8 mouse cellular contexts compared by ENCODE assay signal in the genomic region with DNA sequence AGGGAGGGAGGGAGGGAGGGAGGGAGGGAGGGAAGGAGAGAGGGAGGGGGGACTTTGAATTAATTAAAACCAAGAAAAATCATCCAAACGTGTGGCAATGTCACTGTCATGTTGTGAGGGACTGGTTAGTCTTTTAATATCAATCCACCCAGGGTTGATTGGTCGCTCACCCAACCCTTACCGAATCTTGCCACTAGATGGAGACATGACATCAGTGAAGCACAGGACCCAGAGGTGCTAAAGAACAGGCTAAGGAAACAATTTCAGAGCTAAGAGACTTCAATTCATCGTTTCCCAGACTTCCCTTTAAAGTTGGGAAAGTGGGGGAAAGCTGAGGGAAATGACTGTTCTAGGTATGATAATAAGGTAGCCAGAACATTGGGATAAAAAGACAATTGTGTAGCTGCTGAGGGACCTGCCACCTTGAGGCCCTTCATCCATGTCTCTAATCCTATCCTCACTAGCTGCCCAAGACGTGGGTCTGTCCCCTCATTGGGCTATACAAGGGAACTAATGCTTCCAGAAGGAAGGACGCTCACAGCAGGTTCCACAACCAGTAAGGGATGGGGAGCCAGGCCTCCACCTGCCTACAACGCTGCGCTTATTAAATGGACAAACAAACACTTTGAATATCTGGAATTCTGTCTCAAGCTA.
DNase-seq lines count a peak whose midpoint lies in the region; ATAC-seq and TF ChIP-seq lines count a peak whose summit lies in the region.

No protein-coding gene starts in this region.

- ATAC-seq in frontal cortex, adult (ENCODE audit: low TSS enrichment) = peak; percentile 58; the same call in 1 of the 2 replicates
- peak; percentile 74 for ATAC-seq in intestine, embryonic 15.5 days
- ATAC-seq in midbrain, embryonic 12.5 days (ENCODE audit: low FRiP score, low read depth) = peak; percentile 68

- in situ Hi-C loops in ES-E14 (cut with MboI; ENCODE audit: low sequenced_read_pairs in 2 of 2, unreplicated experiment in 2 of 2) = no loop called here

- H3K36me3 ChIP-seq in ES-E14 (ENCODE audit: control insufficient read depth, insufficient read depth, low read length, poor library complexity, severe bottlenecking) = no peaks in the 10 kb centered on the region
- no peaks in the 10 kb centered on the region for H3K36me3 ChIP-seq in intestine, embryonic 15.5 days
- peaks cover 4% of the 10 kb centered on the region; the same call in 1 of the 2 replicates for H3K36me3 ChIP-seq in midbrain, embryonic 12.5 days

- no peaks in the 10 kb centered on the region for H3K9me3 ChIP-seq in ES-E14 (ENCODE audit: control insufficient read depth, insufficient read depth, low read depth, low read length)
- no peaks in the 10 kb centered on the region for H3K9me3 ChIP-seq in intestine, embryonic 15.5 days
- H3K9me3 ChIP-seq in midbrain, embryonic 12.5 days = no peaks in the 10 kb centered on the region

- H3K4me1 ChIP-seq in ES-E14 (ENCODE audit: control insufficient read depth in 2 of 2, insufficient read depth in 2 of 2, low read length in 2 of 2, poor library complexity in 1 of 2) = peaks cover 2 to 9% of the 10 kb centered on the region in 2 experiments; a peak in 2 of 4 replicates
- H3K4me1 ChIP-seq in intestine, embryonic 15.5 days (replicated peaks) = peaks cover 2% of the 10 kb centered on the region
- peaks cover 3% of the 10 kb centered on the region for H3K4me1 ChIP-seq in midbrain, embryonic 12.5 days

- no peak overlapping the region for H3K27ac ChIP-seq in ES-E14 (ENCODE audit: insufficient read depth, low read depth, low read length, poor library complexity, severe bottlenecking)
- H3K27ac ChIP-seq in intestine, embryonic 15.5 days = no peak overlapping the region
- 0 out of 2 replicates have a peak overlapping the region, but pooled peaks have one; percentile 10 for H3K27ac ChIP-seq in midbrain, embryonic 12.5 days (replicated peaks)

- DNase-seq in 3T3-L1 (ENCODE audit: low read depth, low spot score) (peak; percentile 87), ES-E14 (ENCODE audit: low read depth, low spot score) (peak; percentile 57)
- peak; percentile 45 for DNase-seq in cerebellum, adult 8-10 months
- peak; percentile 50 for DNase-seq in left cerebral cortex, postnatal 4 days
- DNase-seq in spleen, postnatal 4 days (ENCODE audit: low spot score in 2 of 2) = peak; percentile 55 to 74

- H3K9ac ChIP-seq in ES-E14 (ENCODE audit: insufficient read depth, low read depth, low read length, poor library complexity, severe bottlenecking) = no peak overlapping the region
- H3K9ac ChIP-seq in intestine, embryonic 15.5 days = no peak overlapping the region
- H3K9ac ChIP-seq in midbrain, embryonic 12.5 days (replicated peaks) = no peak overlapping the region

- no peak overlapping the region for H3K4me3 ChIP-seq in ES-E14 (ENCODE audit: insufficient read depth in 1 of 2, low read depth in 1 of 2, low read length in 2 of 2, poor library complexity in 1 of 2, severe bottlenecking in 1 of 2)
- H3K4me3 ChIP-seq in intestine, embryonic 15.5 days (replicated peaks) = no peak overlapping the region
- no peak overlapping the region for H3K4me3 ChIP-seq in midbrain, embryonic 12.5 days

- intact Hi-C loops in left cerebral cortex, postnatal 4 days (cut with DNase I) = loop anchor here (5.0 to 10.0 kb wide), 3 partner anchors 160 to 413 kb away; no protein-coding TSS in a partner anchor

- H3K27me3 ChIP-seq in intestine, embryonic 15.5 days (replicated peaks) = no peaks in the 10 kb centered on the region
- H3K27me3 ChIP-seq in midbrain, embryonic 12.5 days = no peaks in the 10 kb centered on the region

- WGBS in intestine, embryonic 15.5 days = 45% methylated on average over 8 of the region's 8 CpGs
- WGBS in midbrain, embryonic 12.5 days = 46% methylated on average over 8 of the region's 8 CpGs

- H3K4me2 ChIP-seq in intestine, embryonic 15.5 days (replicated peaks) = no peak overlapping the region
- no peak overlapping the region for H3K4me2 ChIP-seq in midbrain, embryonic 12.5 days (replicated peaks)

TF ChIP-seq in ES-E14, 5 proteins besides CTCF, POLR2A, EP300 and RAD21:
- TF ChIP-seq ZC3H11A (IDR thresholded peaks at IDR 0.05; ENCODE audit: borderline replicate concordance, low read depth, low read length) (peak; percentile 81), MAFK (IDR thresholded peaks at IDR 0.05; ENCODE audit: insufficient read depth, low read depth, low read length) (no peak), ZNF384 (IDR thresholded peaks at IDR 0.05; ENCODE audit: low read depth, low read length) (peak; percentile 62), HCFC1 (IDR thresholded peaks at IDR 0.05; ENCODE audit: borderline replicate concordance, insufficient read depth, low read length) (no peak)
TF ChIP-seq in ES-E14: peak in this region for 2.
